Mouse (Mus musculus) MEL (cell line): ENCODE results near the gene Tprn.

Experiments
- CHD1 ChIP-seq: IDR thresholded peaks from 2 replicates; pipeline ENCODE4 v1.6.1; 2012; ENCODE audit warnings: low read depth, mild to moderate bottlenecking, inconsistent platforms, low read length, improper control_type of control experiment
- CTCF ChIP-seq, 3 experiments: IDR thresholded peaks in 2 of 3; conservative IDR thresholded peaks in 1 of 3; 2 replicates each; pipeline ENCODE4 v1.5.1; 2011 to 2012; ENCODE audit warnings: low read length in 3 of 3, low read depth in 2 of 3, mild to moderate bottlenecking in 2 of 3, improper control_type of control experiment in 1 of 3, inconsistent platforms in 1 of 3, mixed read lengths in 1 of 3, moderate library complexity in 1 of 3; ENCODE audit not compliant: control insufficient read depth in 1 of 3, insufficient read depth in 1 of 3, poor library complexity in 1 of 3, severe bottlenecking in 1 of 3
- EP300 ChIP-seq, 2 experiments: IDR thresholded peaks; 2 replicates each; pipeline ENCODE4 v1.6.1; 2011; ENCODE audit warnings: improper control_type of control experiment in 2 of 2, low read length in 2 of 2, low read depth in 1 of 2, mild to moderate bottlenecking in 1 of 2
- JUND ChIP-seq: IDR thresholded peaks from 2 replicates; pipeline ENCODE4 v1.6.1; 2011; ENCODE audit warnings: low read depth, mild to moderate bottlenecking, improper control_type of control experiment, low read length
- MXI1 ChIP-seq: IDR thresholded peaks from 2 replicates; pipeline ENCODE4 v1.6.1; 2011; ENCODE audit warnings: mild to moderate bottlenecking, low read depth, low read length, improper control_type of control experiment
- POLR2A ChIP-seq, 2 experiments: IDR thresholded peaks; 2 replicates each; pipeline ENCODE4 v1.6.1; 2011 to 2012; ENCODE audit warnings: low read length in 2 of 2, mild to moderate bottlenecking in 2 of 2, control low read depth in 1 of 2, improper control_type of control experiment in 1 of 2, low read depth in 1 of 2, moderate library complexity in 1 of 2; ENCODE audit not compliant: control insufficient read depth in 1 of 2, insufficient read depth in 1 of 2, poor library complexity in 1 of 2
- POLR2AphosphoS2 ChIP-seq: IDR thresholded peaks from 2 replicates; pipeline ENCODE4 v1.6.1; 2011; ENCODE audit warnings: low read length, improper control_type of control experiment
- SIN3A ChIP-seq: IDR thresholded peaks from 2 replicates; pipeline ENCODE4 v1.6.1; 2012; ENCODE audit warnings: low read length, improper control_type of control experiment, inconsistent platforms
- TAL1 ChIP-seq: IDR thresholded peaks from 2 replicates; pipeline ENCODE4 v1.6.1; 2012; ENCODE audit warnings: mild to moderate bottlenecking, inconsistent platforms, low read length, moderate library complexity, mixed read lengths
- TBP ChIP-seq: IDR thresholded peaks from 2 replicates; pipeline ENCODE4 v1.8.0; 2011; ENCODE audit warnings: low read depth, low read length, improper control_type of control experiment
- USF1 ChIP-seq: IDR thresholded peaks from 2 replicates; pipeline ENCODE4 v1.6.1; 2014; ENCODE audit warnings: low read depth, mild to moderate bottlenecking, inconsistent platforms, low read length, improper control_type of control experiment, moderate library complexity
- USF2 ChIP-seq, 2 experiments: IDR thresholded peaks; 2 replicates each; pipeline ENCODE4 v1.6.1; 2011 to 2012; ENCODE audit warnings: improper control_type of control experiment in 2 of 2, low read length in 2 of 2, borderline replicate concordance in 1 of 2, inconsistent platforms in 1 of 2, low read depth in 1 of 2, mild to moderate bottlenecking in 1 of 2; ENCODE audit not compliant: insufficient read depth in 1 of 2
- ZKSCAN1 ChIP-seq: IDR thresholded peaks from 2 replicates; pipeline ENCODE4 v1.6.1; 2012; ENCODE audit warnings: low read depth, mild to moderate bottlenecking, inconsistent platforms, low read length, improper control_type of control experiment, moderate library complexity

GRCm38 (mm10) chr2:25298046-25298445 lies 35.6 kb downstream of the Tprn start:
- no peak for TF ChIP-seq POLR2A (IDR thresholded peaks at IDR 0.05; ENCODE audit: control insufficient read depth in 1 of 2, insufficient read depth in 1 of 2, low read depth in 1 of 2, low read length in 2 of 2, poor library complexity in 1 of 2)
- no peak for TF ChIP-seq CTCF (IDR thresholded peaks at IDR 0.05 in 2 of 3, conservative IDR thresholded peaks at IDR 0.05 in 1 of 3; ENCODE audit: control insufficient read depth in 1 of 3, insufficient read depth in 1 of 3, low read depth in 2 of 3, low read length in 3 of 3, poor library complexity in 1 of 3, severe bottlenecking in 1 of 3)
- no peak for TF ChIP-seq MXI1
- TF ChIP-seq USF1: no peak
- TF ChIP-seq ZKSCAN1: no peak
- no peak for TF ChIP-seq SIN3A
- TF ChIP-seq POLR2AphosphoS2: no peak
- TF ChIP-seq TAL1: no peak
- no peak for TF ChIP-seq JUND
- TF ChIP-seq EP300 (IDR thresholded peaks at IDR 0.05; ENCODE audit: low read depth in 1 of 2, low read length in 2 of 2): no peak
- no peak for TF ChIP-seq USF2 (IDR thresholded peaks at IDR 0.05; ENCODE audit: borderline replicate concordance in 1 of 2, insufficient read depth in 1 of 2, low read depth in 1 of 2, low read length in 2 of 2)
- TF ChIP-seq TBP: no peak
- TF ChIP-seq CHD1: no peak
